Mouse (Mus musculus): ENCODE measurements around the gene Ccdc188. TPM values are rescaled to one million over a fixed set of nuclear protein-coding genes. Genes with fewer than 3 reads are reported as not detected.

The Ccdc188 gene
- total RNA-seq, 1 experiment from 2014 or later = not detected

DNA sequence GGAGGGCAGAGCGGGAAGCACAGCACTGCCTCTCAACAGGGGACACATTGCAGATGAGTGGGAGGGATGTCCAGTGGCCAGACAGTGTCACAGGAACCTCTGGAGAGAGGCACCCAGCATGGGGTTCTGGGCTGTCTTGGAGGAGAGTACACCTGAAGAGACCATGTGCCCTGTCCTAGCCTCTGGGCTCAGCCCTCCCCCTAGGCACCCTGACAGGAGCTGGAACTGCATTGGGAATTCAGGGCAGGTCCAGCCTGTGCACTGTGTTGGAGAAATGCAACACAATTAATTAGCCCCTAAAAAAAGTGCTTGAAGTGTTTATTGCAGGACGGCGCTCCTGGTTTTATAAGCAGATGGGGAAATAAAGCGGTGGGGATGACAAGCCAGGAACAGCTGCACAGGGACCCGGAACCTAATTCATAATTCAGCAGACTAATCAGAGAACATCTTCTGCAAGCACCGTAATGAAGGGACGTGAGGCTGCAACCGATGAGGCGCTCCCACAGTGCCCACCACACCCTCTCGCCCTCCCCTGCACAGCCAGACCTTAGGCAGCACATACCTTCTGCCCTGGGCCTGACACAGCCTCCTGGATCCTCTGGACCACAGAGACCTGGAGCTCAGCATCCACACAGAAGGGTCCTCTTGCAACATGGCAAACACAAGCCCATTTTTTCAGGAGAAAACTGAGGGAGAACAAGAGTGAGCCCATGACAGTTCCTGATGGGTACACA is 19.1 kb upstream of the Ccdc188 start:
- no peak for ATAC-seq (replicated peaks; ENCODE audit: insufficient number of reproducible peaks, low FRiP score, low TSS enrichment, poor library complexity, severe bottlenecking)

DNA sequence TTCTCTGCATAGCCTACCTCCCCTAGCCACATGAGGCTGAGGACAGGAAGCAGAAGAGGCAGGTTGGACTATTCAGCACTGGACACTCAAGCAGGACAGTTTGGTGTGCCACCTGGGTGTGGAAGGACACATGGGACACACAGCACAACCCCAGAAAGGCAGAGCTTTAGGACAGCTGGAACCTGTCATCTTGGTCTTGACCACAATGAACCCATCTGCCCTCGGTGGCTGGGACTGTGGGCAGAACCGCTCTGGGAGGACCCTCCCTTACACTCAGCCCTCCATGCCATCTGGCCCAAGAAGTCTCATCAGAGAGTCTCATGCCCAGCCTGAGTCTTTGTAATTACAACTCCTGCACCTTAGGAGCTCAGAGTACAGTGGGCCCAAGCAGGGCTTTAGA is 17.6 kb upstream of the Ccdc188 start:
- ATAC-seq (replicated peaks; ENCODE audit: insufficient number of reproducible peaks, low FRiP score, low TSS enrichment, poor library complexity, severe bottlenecking) = no peak

DNA sequence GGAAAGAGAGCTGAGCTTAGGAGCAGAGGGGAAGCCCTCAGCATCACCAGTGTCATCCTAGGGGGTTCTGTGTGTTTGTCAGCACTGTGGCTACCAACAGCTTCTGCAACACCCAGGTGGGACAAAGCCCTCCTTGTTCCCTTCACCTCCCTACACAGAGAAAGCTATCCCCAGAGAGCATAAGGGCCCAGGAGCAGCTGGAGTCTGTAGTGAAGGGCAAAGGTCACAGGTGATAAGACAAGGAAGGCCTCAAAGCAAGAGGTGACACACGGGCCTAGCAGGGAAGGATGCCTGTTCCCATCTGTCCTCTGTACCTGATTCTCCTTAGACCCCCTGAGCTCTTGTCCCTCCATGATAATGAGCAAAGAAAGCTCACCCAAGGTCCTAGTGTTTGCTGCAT is 16.1 kb upstream of the Ccdc188 start:
- ATAC-seq (replicated peaks; ENCODE audit: insufficient number of reproducible peaks, low FRiP score, low TSS enrichment, poor library complexity, severe bottlenecking) = no peak

DNA sequence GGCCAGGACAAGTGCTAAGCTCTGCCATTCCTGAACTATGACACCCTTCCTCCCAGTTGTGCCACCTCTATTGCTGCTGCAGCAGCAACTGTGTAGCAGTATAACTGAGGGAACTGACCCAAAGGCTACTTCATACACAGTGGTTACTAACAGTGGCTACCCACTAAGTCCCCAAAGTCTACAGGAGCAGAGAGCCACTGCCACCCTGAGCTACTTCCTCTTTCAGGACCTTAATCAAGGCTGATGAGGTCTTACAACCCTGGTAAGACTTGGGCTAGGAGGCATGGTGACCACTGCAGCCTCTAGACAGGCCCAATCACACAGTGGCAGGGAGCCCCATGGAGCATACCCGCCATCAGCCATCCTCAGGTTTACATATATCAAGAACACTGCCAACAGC is 15.6 kb upstream of the Ccdc188 start:
- ATAC-seq (replicated peaks; ENCODE audit: insufficient number of reproducible peaks, low FRiP score, low TSS enrichment, poor library complexity, severe bottlenecking) = no peak

DNA sequence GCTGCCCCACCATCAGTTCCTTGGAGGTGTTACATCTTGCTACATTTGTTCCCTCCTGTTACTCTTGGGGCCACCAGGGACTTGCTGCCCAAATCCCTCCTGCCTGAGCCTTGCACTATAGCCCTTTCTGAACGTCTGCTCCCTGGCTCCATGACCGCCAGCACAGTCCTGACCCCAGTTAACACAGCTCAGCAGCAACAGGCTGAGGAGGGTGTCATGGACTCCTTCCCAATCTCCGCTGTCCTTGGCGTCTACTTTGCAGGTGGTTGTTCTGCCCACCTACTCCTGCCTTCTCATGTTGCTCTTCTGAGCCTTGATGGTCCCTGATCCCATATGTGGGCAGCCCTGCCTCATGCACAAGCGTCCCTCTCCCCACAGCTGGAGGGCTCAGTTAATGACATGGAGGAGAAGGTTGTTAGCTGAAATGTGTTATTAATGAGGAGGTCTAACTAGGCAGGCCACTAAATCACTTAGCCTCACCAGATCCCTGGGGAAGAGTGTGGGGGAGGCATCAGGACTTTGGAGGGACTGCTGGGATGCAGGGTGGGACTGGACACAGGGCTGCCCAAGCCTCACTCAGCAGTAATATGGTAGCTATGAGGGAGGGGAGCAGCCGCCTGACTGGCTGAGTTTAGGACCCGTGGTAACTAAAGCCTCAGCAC is 14.1 kb upstream of the Ccdc188 start:
- ATAC-seq (replicated peaks; ENCODE audit: insufficient number of reproducible peaks, low FRiP score, low TSS enrichment, poor library complexity, severe bottlenecking) = no peak

DNA sequence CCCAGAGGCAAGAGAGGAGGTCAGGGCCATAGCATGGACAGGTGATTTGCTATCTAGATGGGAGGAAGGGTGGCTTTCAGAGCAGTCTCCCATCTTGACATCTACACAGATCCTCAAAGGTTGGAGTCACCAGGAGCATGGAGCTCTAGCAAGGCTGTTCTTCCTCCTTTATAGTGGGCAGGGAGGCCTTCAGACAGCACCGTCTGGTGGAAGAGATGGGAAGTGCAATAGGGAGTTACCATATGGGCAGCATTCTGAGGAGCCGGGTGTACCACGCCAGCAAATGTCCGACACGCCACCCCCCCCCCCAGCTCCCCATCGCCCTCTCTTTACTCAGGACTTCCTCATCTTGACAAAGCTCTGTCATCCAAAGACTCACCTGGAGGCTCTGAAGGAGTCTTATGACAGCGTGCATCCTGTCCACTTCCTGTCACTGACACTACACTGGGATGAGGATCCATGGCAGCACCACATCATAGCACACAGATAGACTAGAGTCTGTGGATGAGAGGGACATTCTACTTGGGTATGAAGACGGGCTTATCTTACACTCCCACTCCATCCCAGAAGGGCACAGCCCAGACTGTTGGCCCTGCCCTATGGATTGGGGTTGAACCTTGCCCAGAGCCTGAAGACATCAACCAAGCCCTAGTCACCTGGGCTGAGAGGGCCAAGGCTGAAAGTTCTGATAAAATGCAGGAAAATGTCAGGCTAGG is 6.8 kb upstream of the Ccdc188 start:
- peak; percentile 51; the same call in 1 of the 2 replicates for ATAC-seq (replicated peaks; ENCODE audit: insufficient number of reproducible peaks, low FRiP score, low TSS enrichment, poor library complexity, severe bottlenecking)

DNA sequence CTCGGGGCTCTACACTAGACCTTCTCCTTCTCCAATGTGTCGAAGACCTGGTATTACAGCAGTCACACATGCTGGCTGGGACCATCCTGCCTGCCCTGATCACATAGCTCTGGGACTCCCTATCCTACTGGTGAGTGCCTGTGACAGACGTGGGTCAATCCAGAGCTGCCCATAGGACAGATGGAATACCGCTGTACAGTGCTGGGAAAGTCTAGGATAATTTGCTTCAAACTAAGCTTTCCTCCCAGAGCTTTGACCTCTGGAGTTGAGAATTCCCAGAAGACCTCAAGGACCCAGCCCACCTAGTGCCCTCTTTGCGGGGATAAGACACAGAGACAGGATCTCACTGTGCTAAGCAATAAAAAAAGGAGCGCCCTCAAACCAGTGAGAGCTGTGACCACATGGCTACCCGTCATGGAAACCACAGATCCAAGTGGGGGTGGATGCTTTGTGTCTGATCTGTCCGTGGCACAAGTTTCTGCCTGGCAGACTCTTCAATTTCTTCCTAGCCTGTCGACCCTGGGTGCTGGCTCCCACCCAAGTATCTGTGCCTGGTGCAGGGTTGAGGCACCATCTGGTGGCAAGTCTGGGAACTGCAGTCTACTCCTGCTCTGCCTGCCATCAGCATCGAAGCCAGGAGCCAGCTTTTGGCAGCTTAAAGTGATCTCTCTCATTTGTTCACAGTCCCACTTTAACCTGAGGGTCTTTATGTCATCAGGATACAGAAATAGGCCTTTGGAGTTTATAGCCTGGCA is 6.1 kb upstream of the Ccdc188 start:
- 0 out of 2 replicates have a peak, but pooled peaks have one; percentile 37 for ATAC-seq (replicated peaks; ENCODE audit: insufficient number of reproducible peaks, low FRiP score, low TSS enrichment, poor library complexity, severe bottlenecking)

DNA sequence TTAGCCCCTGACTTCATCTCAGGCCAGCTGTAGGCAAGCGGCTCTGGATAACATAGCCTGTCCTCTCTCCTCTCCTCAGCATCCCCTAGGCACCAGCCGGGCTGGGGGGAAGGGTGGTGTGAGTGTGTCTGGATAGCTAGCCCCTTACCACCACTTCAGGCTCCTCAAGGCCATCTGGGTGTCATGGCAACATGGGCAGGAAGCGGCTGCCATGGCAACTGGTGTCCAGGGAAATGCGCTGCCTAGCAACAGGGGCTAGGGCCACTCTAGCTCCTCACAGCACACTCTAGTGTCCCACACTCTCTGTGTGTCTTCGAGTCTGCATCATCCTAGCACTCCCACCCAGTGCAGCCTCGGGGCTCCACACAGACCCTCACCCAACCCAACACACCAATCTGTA is 4.0 kb upstream of the Ccdc188 start:
- ATAC-seq (replicated peaks; ENCODE audit: insufficient number of reproducible peaks, low FRiP score, low TSS enrichment, poor library complexity, severe bottlenecking) = no peak

DNA sequence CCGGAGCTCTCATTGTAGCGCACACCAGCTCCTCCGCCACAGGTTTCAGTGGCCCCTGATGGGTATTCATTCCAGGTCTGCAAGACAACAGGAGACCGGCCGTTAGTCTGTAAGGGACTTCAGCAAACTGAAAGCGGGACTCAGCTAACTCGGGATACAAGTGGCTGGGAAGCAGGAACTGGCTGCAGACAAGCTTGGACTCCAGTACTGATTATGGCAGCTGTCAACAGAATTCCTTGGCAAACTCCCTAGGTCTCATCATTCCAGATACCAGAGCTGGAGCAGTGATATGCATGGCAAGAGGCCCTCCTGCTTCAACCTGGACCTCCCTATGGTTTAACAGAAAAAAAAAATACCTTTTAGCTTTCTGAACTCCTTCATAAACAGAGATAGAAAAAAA is 2.8 kb upstream of the Ccdc188 start:
- ATAC-seq (replicated peaks; ENCODE audit: insufficient number of reproducible peaks, low FRiP score, low TSS enrichment, poor library complexity, severe bottlenecking) = no peak

DNA sequence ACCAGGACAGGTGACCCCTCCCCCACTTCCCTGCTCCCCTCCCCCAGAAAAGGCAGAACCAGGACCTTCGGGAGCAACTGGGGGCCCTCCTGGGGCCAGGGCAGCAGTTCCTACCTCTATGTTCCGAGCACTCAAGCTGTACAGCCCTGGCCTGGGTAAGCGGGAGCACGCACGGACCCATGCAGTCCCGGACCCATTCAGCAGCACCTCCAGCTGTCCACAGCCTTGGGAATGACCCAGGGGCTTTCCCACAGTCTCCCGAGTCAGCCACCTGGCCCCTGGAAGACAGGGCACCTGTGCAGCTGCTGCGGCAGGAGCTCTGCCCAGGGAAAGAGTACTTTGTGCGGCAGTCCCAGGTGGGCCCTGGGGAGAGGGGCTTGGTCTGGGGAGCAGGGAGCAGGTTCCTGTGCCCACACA is 909 bp downstream of the Ccdc188 start:
- ATAC-seq (replicated peaks; ENCODE audit: insufficient number of reproducible peaks, low FRiP score, low TSS enrichment, poor library complexity, severe bottlenecking) = no peak

DNA sequence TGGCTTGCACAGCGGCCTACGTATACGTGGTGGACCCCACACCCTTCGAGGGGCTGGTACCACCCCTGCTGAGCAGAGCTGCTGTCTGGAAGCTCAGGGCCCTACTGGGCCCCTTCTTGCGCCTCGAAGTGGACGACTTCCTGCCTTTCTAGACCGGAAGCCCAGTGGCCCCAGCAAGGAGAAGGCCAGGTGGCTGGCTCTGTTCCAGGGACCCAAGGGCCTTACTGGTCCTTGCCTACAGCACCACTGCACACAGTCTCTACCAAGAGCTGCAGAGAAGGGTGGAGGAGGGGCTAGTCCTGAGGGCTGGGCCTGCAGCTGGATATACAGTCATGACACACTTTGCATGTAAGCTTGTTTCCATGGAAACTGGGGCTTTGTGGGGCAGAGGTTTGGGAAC is 2.3 kb downstream of the Ccdc188 start:
- ATAC-seq (replicated peaks; ENCODE audit: insufficient number of reproducible peaks, low FRiP score, low TSS enrichment, poor library complexity, severe bottlenecking) = no peak

DNA sequence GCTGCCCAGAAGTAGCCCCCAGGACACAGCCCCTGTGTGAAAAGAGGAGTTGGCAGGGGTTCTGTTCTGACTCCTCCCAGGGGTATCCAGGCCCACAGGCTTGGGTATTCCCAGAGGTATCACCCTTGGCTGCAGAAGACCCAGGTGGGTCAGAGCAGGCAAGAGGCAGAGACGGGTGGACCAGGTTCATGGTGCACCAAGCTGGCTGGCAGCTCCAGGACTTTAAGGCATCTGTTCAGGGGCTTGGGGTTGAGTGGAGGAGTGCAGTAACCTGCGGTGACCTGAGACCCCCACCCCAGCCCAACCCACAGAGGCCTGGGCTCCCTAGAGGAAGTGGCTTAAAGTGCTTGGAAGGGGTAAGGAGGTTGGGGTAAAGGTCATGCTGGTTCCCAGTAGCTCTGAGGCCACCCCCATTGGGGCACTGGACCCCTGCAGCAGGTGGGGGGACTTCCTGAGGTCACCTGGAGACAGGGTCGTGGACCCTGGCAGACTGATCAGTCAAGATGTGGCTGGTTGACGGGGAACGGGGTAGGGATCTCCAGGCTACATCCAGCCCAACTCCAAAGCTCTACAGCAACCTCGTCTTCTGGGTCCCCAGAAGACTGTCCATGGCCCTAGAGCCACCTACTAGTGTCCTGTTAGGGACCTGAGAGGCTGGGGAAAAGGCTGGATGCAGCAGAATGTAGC is 3.3 kb downstream of the Ccdc188 start:
- no peak for ATAC-seq (replicated peaks; ENCODE audit: insufficient number of reproducible peaks, low FRiP score, low TSS enrichment, poor library complexity, severe bottlenecking)

DNA sequence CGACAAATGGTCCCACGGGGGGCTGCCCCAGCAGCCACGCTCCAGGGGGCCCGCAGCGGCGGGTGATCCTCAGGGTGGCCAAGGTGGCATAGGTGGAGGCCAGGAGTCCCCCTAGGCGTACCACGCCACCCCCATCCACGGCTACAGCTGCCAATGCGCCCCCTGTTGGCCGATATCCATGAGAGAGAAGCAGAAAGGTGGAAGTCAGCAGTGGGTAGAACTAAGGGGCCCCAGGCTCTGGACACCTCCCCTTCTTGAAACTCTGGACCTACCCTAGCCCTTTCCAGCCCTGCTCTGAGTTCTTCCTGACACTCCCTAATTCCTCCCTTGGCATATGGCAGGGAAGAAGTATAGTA is 3.8 kb downstream of the Ccdc188 start:
- ATAC-seq (replicated peaks; ENCODE audit: insufficient number of reproducible peaks, low FRiP score, low TSS enrichment, poor library complexity, severe bottlenecking) = no peak

DNA sequence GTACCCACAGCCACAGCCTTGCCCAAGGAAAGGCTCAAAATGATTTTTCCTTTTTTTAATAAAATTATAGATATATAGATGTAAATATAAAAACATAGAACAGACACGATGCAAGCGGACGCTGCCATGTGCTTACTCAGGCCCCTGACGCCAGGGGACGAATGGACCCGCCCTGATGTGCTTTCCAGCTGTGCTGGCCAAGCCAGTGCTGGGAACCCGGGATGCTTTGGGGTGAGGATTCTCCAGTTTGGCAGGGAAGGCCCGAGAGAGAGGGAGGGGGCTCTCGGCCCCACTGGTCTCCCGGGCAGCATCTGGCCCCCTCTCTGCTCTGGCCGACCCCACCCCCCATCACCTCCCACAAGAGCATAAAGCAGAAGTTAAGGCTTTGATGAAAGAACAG is 4.5 kb downstream of the Ccdc188 start:
- ATAC-seq (replicated peaks; ENCODE audit: insufficient number of reproducible peaks, low FRiP score, low TSS enrichment, poor library complexity, severe bottlenecking) = no peak

DNA sequence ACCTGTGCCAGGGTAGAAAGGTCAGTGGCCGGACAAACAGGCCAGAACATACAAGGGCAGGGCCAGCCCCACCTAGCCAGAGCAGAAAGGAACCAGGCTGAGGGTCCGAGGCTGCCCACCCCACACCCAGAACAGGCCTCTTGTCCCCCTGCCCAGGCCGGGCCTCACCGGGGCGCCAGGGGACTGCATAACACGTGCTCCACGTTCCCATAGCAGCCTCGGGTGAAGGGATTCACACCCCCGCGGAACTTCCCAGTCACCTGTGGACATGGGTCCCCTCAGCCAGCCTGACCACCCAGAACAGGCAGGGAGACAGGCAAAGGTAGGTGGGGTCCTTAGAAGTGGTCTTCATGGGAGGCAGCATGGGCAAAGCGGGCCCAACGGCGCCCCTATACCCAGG is 9.5 kb downstream of the Ccdc188 start:
- no peak for ATAC-seq (replicated peaks; ENCODE audit: insufficient number of reproducible peaks, low FRiP score, low TSS enrichment, poor library complexity, severe bottlenecking)

DNA sequence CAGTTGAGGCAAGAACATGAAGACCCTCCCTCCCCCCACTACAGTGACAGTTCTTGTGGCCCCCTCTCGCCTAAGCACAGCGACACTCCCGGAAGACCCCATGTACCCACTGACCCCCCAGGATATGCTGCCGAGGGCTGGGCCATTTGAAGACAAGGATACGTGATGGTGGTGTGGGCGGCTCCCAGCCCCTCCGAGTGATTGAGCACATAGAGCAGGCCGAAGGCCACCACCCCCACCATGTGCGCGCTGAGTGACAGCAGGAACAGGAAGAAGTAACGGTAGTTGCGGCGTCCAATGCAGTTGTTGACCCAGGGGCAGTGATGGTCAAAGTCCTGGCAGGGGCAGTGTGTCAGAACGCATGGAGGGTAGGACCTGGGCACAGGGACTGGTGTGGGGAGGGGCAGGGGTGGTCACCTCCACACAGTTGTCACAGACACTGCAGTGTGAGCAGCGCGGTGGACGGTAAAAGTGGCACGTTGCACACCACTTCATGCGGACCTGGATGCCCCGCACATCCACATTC is 10.3 kb downstream of the Ccdc188 start:
- ATAC-seq (replicated peaks; ENCODE audit: insufficient number of reproducible peaks, low FRiP score, low TSS enrichment, poor library complexity, severe bottlenecking) = no peak

DNA sequence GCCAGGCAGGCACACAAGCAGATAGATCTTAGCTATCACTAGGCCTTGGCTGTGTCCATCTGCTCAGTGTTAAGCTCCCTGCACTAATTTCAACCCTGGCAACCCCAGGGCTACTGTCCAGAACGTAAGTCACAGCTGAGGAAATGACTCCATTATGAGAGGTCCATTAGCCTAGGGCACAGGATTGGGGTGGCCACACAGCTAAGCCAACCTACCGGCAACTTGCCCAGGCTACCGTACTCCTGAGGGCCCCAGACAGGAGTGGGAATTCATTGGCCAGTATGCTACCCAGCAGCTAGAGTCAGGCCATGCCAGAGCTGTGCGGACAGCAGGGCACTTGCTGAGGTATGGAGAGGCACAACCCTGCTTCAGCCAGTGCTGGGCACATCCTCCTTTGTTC is 11.2 kb downstream of the Ccdc188 start:
- ATAC-seq (replicated peaks; ENCODE audit: insufficient number of reproducible peaks, low FRiP score, low TSS enrichment, poor library complexity, severe bottlenecking) = no peak

DNA sequence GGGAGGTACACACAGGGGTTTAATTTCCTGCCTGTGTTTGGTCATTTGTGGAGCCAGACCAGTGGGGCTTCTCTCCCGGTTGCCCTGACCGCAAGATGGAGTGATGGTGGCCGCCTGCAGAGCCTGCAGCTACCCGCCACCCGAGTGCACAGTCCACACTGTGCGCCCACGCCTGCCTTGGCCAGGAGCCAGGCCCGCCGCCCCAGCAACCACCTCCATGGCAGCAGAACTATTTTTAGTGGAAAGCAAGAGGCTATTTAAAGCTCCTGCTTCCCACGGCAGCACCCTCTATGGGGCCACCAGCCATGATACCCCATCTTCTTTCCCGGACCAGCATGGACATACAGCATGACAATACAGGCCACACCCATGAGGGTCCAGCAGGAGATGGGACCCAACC is 11.9 kb downstream of the Ccdc188 start:
- ATAC-seq (replicated peaks; ENCODE audit: insufficient number of reproducible peaks, low FRiP score, low TSS enrichment, poor library complexity, severe bottlenecking) = no peak

DNA sequence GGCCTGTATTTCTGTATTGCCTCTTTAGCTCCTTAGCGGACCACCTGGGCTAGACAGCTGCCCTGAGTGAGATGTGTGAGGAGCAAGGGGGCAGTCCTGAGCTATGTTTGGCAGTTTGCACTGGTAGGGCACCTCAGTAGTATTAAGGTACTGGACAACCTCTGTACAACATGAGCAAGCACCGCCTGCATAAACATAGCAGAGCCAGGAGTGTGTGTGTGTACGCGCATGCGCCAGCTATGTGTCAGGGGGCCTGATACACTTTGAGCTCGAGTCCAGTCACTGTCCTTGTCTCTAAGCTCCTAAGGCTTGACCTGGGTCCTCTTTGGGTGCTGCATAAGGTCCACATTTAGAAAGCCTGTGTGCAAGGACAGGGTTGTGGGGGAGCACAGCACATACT is 12.9 kb downstream of the Ccdc188 start:
- ATAC-seq (replicated peaks; ENCODE audit: insufficient number of reproducible peaks, low FRiP score, low TSS enrichment, poor library complexity, severe bottlenecking) = no peak

All from monocyte, adult 5-6 weeks (primary cell).